Mouse (Mus musculus) thymus, postnatal 4 days (tissue): ENCODE results near the gene Smarcb1.

Experiments used
- DNase-seq: peaks from one replicate; pipeline ENCODE4 v3.0.0; 2021

Gene Smarcb1

GRCm38 (mm10) chr10:75921026-75921725 lies at the start of gene Smarcb1:
Gene Smarcb1 (minus strand): TSS chr10:75921617.
- DNase-seq, result peak; percentile 97

DNA sequence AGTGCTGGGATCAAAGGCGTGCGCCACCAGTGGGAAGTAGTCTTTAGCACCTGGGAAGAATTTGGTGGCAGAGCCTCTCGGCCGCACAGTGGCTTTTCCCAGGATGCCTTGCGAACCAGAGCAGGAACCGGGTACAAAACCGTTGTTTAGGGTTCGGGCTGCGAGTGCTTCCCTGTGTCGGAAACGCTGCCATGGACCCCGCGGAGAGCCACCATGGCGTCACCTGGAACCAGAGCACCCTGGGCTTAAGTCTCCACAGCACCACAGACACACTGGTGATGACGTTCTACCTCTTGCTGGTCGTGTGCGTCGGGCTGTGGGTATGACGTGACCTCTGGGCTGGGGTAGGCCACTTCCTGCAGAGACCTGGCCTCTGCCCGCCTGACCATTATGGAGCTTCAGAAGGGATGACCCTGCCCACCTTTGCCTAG lies 33.0 kb upstream of the Smarcb1 start, which contains the start of gene Gm5134:
Gm5134 (plus strand) TSS at position 134 of the 431 bp plus-strand sequence.
- peak; percentile 50 for DNase-seq

DNA sequence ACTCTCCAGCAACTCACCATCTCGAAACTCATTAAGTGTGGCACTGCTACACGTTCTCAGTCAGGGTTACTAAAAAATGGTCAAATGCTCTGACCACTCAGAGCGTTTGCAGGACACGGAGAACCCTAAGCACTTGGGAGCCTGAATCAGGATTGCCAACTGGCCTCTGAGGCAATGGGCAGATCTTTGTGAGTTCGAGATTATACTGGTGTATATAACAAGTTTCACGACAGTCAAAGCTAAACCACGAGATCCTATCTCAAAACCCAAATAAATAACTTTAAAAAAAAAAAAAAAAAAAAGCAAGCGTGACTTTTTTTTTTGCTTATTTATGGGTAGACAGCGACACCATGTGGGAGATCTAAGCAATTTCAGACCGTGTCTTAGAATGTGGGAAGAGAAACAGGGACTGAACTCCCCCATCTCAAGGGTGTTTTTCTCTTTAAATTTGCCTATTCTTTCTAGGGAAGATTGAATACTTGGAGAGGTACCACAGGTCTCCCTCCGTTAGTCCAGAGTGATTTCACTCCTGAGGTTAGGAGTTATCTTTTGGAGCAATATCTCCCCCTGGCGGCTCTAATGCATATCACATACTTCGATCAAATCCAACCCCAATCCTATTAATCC lies 30.1 kb upstream of the Smarcb1 start:
- peak; percentile 53 for DNase-seq

- DNase-seq, result peak; percentile 68
Observed at GRCm38 (mm10) chr10:75950791-75951210, 29.4 kb upstream of the Smarcb1 start.

DNA sequence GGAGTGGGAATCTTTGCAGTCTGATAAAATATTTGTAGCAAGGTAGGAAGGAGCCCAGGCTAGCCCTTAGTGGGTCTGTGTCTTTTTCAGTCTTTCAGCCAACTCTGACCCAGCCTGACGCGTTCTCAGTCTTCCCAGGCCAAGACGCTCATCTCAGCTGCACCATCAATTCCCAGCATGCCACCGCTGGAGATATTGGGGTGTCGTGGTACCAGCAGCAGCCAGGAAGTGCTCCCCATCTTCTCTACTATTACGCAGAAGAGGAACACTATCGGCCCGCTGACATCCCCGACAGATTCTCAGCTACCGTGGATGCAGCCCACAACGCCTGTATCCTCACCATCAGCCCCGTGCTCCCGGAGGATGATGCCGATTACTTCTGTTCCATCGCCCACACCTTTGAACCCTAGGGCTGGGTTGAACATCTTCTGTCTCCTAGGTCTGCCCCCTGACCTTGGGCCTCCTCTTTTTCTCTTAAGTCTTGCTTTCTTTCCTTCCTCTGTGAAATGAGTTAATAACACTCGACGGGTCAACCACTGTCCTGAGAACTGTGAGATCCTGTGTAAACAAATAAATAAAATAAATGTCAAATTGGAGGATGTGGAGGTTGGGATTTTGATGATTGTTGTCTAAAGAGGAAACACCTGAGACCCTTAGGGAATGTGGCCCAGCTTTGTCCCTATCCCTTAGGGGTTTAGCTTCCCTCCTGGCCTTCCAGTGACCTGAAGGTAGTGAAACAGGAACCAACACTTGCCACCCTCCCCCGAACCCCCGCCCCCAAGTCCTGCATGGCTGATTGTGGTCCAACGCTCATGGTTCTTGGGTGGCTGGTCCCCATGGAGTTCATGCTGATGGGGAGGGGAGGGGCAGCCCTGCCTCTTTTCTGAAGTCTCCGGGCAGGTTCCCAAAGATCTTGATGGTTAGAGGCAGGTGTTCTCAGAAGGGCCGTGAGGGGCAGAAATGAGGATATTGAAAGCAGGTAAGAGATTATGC lies 27.9 kb upstream of the Smarcb1 start:
- DNase-seq, result no peak

GRCm38 (mm10) chr10:75948079-75948478 lies 26.7 kb upstream of the Smarcb1 start:
- no peak for DNase-seq

GRCm38 (mm10) chr10:75945896-75946295 lies 24.5 kb upstream of the Smarcb1 start:
- DNase-seq, result no peak

GRCm38 (mm10) chr10:75945213-75945612 lies 23.8 kb upstream of the Smarcb1 start:
- DNase-seq, result no peak

DNA sequence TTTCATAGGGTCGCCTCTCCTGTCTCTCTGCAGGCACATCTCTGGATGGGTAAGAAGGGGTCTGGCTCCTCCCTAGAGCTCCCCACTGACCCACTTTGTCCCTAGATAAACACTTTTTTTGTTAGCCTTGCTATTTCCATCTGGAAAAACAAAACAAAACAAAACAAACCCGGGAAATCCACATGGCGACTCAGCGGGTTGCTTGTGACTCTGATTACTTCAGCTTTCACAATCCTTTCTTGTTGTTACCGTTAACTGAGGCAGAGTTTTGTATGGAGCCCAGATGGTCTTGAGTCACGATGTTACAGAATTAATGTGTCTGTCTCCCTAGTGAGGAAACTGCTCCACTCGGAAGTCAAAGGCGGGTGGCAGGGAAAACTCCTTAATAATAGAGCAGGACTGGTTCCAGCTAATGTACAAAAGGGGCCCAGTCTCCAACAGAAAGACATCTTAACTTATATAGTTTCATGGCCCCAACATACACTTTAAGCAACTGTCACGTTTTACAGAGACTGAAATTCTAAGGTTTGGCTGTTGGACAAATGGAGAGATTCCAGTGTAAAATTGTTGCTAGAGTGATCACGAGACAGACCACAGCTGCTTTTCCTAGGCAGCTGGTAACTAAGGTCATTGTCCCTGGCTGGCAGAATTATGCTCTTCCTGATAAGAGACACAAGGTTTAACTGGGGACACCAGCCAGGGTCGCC lies 22.8 kb upstream of the Smarcb1 start:
- no peak for DNase-seq

DNA sequence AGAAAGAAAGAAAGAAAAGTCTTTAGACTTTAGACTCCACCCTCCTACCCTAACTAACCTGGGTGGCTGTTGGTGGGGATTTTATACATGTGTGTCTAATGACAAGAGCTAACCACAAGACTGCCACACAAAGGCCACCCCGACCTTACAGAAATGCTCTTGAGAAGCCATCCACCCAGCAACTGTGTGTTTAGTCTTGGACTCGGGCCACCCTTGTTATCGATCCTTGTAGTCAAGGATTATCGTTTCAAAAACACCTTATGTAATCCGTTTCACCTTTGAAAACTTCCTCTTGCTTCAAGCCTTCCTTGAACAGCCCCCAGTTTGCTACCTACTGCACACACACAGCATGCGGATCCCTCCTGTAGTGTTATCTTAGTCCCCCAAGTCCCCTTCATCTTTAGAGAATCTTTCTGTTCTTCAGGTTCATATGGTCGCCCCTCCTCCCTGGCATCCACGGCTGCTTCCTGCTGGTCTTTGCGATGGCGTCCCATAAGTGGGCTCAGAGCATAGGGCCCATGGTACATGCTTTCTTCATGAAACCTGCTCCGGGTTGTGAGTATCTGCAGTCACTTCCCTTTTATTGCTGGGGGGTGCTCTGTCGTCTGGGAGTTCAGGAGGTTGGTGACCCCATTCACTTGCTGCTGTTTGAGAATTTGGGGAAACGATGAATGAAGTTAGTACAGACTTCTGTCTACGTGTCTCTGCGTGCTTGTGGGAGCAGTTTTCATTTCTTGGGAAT lies 21.5 kb upstream of the Smarcb1 start, which contains the start of gene Vpreb3:
Vpreb3 (plus strand) TSS at position 322 of the 742 bp plus-strand sequence.
- DNase-seq, result no peak

DNA sequence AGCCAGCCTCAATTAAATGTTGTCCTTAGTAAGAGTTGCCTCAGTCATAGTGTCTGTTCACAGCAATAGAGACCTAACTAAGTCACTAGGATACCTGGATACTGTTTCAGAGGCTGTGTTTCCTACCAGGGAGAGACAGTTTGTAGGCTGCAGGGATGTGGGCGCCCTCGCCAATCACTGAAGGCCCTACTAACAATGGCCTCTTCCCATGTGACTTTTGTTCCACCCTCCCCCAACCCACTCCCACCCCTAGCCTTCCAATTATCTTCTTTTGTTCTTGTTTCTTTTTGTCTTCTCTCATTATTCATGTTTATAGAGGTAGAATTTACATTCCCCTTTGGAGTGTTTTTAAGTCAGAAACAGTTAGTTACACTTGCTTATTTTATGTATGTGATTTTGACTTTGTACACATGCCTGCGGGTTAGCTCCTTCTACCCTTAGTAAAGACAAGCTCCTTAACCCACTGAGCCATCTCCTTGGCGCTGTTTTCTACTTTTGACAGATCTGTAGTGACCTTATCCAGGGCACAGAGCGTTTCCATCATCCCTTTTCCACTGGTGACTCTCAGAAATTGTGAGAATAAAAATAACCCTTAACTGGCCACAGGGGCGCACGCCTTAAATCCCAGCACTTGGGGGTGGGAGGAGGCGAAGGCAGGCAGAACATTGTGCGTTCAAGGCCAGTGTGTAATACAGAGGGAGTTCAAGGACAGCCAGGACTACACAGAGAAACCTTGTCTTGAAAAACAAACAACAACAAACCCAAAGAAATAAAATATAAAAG lies 19.8 kb upstream of the Smarcb1 start:
- DNase-seq, result no peak

DNA sequence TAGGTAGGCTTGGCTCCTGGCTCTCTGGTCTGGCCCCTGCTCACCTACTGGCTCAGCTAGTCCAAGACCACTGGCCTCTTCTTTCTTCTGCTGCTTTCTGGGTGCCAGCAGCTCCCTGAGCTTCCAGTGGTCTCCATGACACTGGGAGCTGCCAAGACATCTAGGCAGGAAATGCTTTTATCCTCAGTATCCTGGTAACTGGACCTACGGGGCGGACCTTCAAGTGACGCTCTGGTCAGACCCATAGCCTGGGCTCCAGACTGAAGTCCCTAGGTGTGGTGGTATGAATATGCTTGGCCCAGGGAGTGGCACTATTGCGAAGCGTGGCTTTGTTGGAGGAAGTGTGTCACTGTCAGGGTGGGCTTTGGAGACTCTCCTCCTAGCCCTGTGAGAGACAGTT lies 19.1 kb upstream of the Smarcb1 start, which contains the start of gene Gm867:
Gm867 (minus strand) TSS at position 153 of the 400 bp plus-strand sequence.
- DNase-seq, result no peak

DNA sequence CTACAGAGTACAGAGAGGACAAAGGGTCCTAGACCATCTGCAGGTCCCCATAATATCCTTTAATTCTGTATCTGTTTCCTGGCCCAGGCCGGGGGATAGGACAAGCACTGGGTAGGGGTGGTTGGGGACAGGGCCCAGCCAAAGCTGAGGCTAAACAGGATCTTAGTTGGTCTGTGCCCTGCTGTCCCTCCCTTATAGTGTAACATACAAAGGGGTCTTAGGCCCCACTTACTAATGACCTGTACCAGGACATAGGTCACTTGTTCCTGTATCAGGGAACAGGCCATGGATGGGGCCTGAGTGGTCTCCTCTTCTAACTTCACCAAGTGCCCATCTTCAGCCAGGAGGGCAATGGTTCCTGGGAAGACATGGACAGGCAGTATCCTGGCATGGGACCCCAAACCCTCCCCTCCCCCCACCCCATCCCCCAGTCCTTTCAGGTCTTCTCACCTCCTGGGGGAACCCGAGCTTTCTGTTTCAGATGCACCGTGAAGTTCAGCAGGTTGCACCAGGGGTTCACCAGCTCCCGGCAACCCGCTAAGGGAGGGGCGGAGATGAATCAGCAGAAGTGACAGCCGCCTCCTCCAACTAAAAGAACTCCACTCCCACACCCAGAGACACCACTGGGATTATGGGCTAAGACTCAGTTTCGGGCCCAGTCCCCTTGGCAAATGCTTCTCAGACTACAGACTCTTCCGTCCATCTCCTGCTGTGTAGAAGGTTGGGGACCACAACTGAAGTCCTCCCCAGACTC lies 18.2 kb upstream of the Smarcb1 start:
- no peak for DNase-seq

DNA sequence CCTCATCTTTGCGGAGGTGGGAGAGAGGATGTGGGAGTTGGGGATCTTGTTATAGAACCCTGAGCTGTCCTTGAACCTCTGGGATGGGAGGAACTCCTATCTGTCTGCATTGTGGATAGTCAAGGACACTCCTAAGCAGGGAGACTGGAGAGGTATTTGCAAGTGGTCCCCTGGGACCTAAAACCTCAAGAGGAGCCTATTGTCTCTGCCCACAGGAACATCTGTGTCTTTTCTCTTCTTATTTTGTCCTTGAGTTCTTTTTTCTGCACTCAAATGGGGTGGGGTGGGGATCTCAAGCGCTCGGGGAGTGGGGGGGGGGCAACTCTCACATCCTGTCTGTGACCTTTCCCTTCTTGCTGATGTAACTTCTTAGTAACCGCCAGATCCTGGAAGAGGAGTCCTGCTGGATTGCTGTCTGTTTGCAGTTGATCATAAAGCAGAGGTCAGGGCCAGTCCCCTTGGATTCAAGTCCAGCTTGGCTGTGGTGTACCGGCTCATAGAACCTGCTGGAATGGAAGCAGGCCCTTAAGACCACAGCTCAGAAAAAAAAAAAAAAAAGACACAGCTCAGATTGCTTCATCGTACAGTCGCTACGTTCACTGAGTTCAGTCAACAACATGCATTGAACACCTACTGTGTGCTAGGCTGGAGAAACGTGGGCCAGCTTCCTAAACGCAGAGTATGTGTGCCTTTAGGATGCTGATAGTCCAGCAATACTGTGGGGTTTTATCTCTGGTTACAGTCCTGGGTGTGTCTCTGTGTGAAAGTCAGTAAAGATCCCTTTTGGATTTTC lies 16.6 kb upstream of the Smarcb1 start:
- DNase-seq, result no peak

DNA sequence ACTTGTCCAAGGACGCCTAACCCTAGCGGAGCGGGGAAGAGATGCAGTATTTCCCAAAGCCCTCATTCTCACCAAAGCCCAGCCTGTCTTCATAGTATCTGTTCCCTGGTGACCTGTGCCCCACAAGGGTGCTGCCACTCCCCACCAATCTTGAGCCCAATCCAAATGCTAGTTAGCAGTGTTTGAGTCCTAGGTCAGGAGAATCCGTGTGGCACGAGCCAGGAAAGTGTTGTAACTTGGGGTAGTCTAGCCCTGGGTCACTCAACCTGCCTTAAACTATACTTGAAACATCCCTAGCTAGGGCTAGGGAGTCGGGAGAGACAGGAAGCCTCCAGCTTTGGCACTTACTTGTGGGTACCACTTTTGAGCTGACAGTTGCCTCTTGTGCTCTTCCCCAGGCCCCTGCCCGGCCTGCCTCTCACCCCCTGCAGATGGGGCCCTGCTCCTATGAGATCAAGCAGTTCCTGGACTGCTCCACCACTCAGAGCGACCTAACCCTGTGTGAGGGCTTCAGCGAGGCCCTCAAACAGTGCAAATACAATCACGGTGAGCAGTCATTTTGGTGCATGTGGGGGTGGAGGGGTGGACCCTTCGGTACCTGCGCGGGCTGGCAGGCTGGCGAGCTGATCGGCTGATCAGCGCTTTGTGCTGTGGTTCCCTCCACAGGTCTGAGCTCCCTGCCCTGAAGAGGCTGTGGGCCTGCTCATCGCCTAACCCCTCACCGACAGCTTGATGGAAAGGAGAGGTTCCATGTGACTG lies 15.7 kb upstream of the Smarcb1 start:
- no peak for DNase-seq

- DNase-seq, result peak; percentile 78
Observed at GRCm38 (mm10) chr10:75935680-75936541, 14.5 kb upstream of the Smarcb1 start, which contains the start of gene Mmp11. Gene Mmp11 (minus strand): TSS chr10:75936496.

DNA sequence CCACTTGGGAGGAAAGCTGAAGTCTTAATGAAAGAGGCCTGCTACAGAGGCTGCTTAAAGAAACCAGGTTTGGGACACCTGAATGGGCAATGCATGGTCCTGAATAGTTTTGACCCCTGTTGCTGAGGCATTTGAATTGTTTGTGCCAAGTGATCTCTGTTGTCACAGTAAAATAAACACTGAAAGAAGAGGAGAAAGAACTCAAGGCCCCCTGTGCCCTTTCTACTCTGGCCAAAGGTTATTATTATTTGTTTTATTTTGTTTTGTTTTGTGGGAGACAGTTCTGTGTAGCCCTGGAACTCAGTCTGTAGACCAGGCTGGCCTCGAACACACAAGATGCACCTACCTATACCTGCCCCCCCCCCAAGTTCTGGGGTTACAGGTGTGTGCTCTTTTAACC lies 13.6 kb upstream of the Smarcb1 start:
- no peak for DNase-seq
